Mouse (Mus musculus): ENCODE measurements at regions not wholly inside any gene's neighbourhood (a gene's known extent, or its start where the extent isn't known, plus 50 kb on each side); places are given as distances from the start of the nearest gene placed in this dataset.

DNA sequence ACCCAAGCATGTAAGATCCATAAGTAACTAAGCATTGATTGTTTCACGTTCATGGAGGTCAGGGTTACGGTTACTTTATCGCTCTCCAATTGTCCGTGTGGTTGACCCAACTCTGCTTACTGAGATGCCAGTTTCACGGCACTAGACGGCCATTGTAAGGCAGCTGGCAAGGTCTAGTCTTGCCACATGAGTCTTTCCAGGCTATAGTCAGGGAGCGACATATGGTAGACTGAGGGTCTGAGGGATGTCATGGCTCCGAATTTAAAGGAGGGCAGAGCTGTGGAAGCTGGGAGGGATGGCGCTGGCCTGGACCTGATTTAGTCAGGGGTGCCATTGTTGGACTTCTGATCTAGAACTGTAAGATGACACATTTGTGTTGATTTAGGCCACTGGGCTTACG lies 72.0 kb upstream of the Frem2 start:
- H3K27ac ChIP-seq: no peak overlapping the region
- no peaks in the 10 kb centered on the region for H3K27me3 ChIP-seq
- H3K4me3 ChIP-seq: no peak overlapping the region
- no peak overlapping the region for H3K9ac ChIP-seq
- H3K36me3 ChIP-seq: no peaks in the 10 kb centered on the region
- WGBS: 95% methylated on average over 10 of the region's 10 CpGs
- H3K4me1 ChIP-seq: no peaks in the 10 kb centered on the region
- ATAC-seq (ENCODE audit: low FRiP score, low read depth): no peak
- H3K9me3 ChIP-seq: no peaks in the 10 kb centered on the region
- H3K4me2 ChIP-seq (replicated peaks): no peak overlapping the region

- Histone ChIP-seq H3K9ac (no peak overlapping the region), H3K4me1 (no peaks in the 10 kb centered on the region), H3K4me3 (no peak overlapping the region), H3K4me2 (replicated peaks) (no peak overlapping the region), H3K36me3 (no peaks in the 10 kb centered on the region), H3K27ac (no peak overlapping the region), H3K27me3 (no peaks in the 10 kb centered on the region), H3K9me3 (no peaks in the 10 kb centered on the region)
- no peak for ATAC-seq (ENCODE audit: low FRiP score, low read depth)
- 72% methylated on average over 1 of the region's 1 CpGs for WGBS
Observed at GRCm38 (mm10) chr3:53727737-53728136, 70.6 kb upstream of the Frem2 start.

- ATAC-seq (ENCODE audit: low FRiP score, low read depth): no peak
- 79% methylated on average over 3 of the region's 3 CpGs for WGBS
- H3K27ac ChIP-seq: no peak overlapping the region
Observed at GRCm38 (mm10) chr3:53707101-53707500, 49.9 kb upstream of the Frem2 start.

More at GRCm38 (mm10) chr3:53707101-53707500, 49.9 kb upstream of the Frem2 start:
- Histone ChIP-seq H3K36me3 (no peaks in the 10 kb centered on the region), H3K9ac (no peak overlapping the region), H3K4me3 (no peak overlapping the region), H3K27me3 (no peaks in the 10 kb centered on the region), H3K9me3 (no peaks in the 10 kb centered on the region), H3K4me1 (peaks cover 16% of the 10 kb centered on the region), H3K4me2 (replicated peaks) (no peak overlapping the region)
